Mouse (Mus musculus): ENCODE measurements around the gene Rilp.

GRCm38 (mm10) chr11:75462253-75462783, 47.6 kb upstream of the Rilp start:
- no peak for TF ChIP-seq CTCF (conservative IDR thresholded peaks at IDR 0.05; ENCODE audit: low read length)
- TF ChIP-seq NANOG (IDR thresholded peaks at IDR 0.05; ENCODE audit: borderline replicate concordance, low read length), result no peak

Measured in E14TG2a.4 (cell line).